Mouse (Mus musculus) layer of hippocampus, adult 9-11 months (tissue): ENCODE measurements around the gene Slc7a15.
A peak's percentile ranks its signal among the peaks of the same experiment; 100 is the strongest.

ENCODE experiments used
- DNase-seq: peaks from one replicate; pipeline ENCODE4 v3.0.0; 2022

Slc7a15 gene

GRCm38 (mm10) chr12:8504131-8504530, 94.7 kb downstream of the Slc7a15 start:
- no peak for DNase-seq

- DNase-seq, result peak; percentile 58
These were observed 96.3 kb downstream of the Slc7a15 start for GRCm38 (mm10) chr12:8502546-8502945.

- DNase-seq, result no peak
These were observed 97.1 kb downstream of the Slc7a15 start for GRCm38 (mm10) chr12:8501571-8502305.

- DNase-seq, result no peak
These were observed 98.0 kb downstream of the Slc7a15 start for GRCm38 (mm10) chr12:8500597-8501570.

GRCm38 (mm10) chr12:8499871-8500596, 98.8 kb downstream of the Slc7a15 start, which contains the start of gene Rhob:
Rhob (minus strand) TSS chr12:8500009.
- DNase-seq, result peak; percentile 100

- DNase-seq, result peak; percentile 64
These were observed 99.6 kb downstream of the Slc7a15 start for GRCm38 (mm10) chr12:8499001-8499870.

- no peak for DNase-seq
These were observed 100.3 kb downstream of the Slc7a15 start for GRCm38 (mm10) chr12:8498591-8499000.

GRCm38 (mm10) chr12:8498148-8498571, 100.7 kb downstream of the Slc7a15 start:
- peak; percentile 65 for DNase-seq

GRCm38 (mm10) chr12:8497314-8497706, 101.6 kb downstream of the Slc7a15 start:
- DNase-seq, result no peak

GRCm38 (mm10) chr12:8496679-8497313, 102.1 kb downstream of the Slc7a15 start:
- no peak for DNase-seq

- DNase-seq, result peak; percentile 61
These were observed 102.8 kb downstream of the Slc7a15 start for GRCm38 (mm10) chr12:8495881-8496678.

GRCm38 (mm10) chr12:8494675-8495074, 104.2 kb downstream of the Slc7a15 start:
- no peak for DNase-seq

GRCm38 (mm10) chr12:8493386-8493785, 105.5 kb downstream of the Slc7a15 start:
- no peak for DNase-seq

GRCm38 (mm10) chr12:8489098-8489497, 109.8 kb downstream of the Slc7a15 start:
- no peak for DNase-seq

GRCm38 (mm10) chr12:8488652-8488980, 110.2 kb downstream of the Slc7a15 start:
- DNase-seq, result no peak

GRCm38 (mm10) chr12:8487959-8488651, 110.8 kb downstream of the Slc7a15 start:
- DNase-seq, result peak; percentile 60

GRCm38 (mm10) chr12:8487281-8487680, 111.6 kb downstream of the Slc7a15 start:
- DNase-seq, result no peak

GRCm38 (mm10) chr12:8485247-8485646, 113.6 kb downstream of the Slc7a15 start:
- no peak for DNase-seq

GRCm38 (mm10) chr12:8482169-8482568, 116.7 kb downstream of the Slc7a15 start:
- DNase-seq, result no peak
